Mouse (Mus musculus) limb, embryonic 12.5 days (tissue): ENCODE results near the gene Slc29a4. TPM values are rescaled to one million over a fixed set of nuclear protein-coding genes. Genes with fewer than 3 reads are reported as not detected.

ENCODE experiments used
- ATAC-seq: fragments of 200-750 bp; cut with Nextera tagmentation; 2 replicates; pipeline ENCODE4 v1.8.0; 2017; ENCODE audit warnings: low read depth, moderate TSS enrichment; ENCODE audit not compliant: insufficient number of reproducible peaks, insufficient read depth, low FRiP score, low TSS enrichment
- H3K27ac ChIP-seq: fragments of 300-500 bp; sonication (generic); 2 replicates; pipeline ENCODE4 v1.5.1; 2016; ENCODE audit warnings: mild to moderate bottlenecking, moderate library complexity
- H3K27me3 ChIP-seq: fragments of 300-500 bp; sonication (generic); 2 replicates; pipeline ENCODE4 v1.6.1; 2016; ENCODE audit warnings: mild to moderate bottlenecking, moderate library complexity
- H3K36me3 ChIP-seq: fragments of 300-500 bp; sonication (generic); 2 replicates; pipeline ENCODE4 v1.6.1; 2016; ENCODE audit warnings: mild to moderate bottlenecking, moderate library complexity
- H3K4me1 ChIP-seq: fragments of 300-500 bp; sonication (generic); replicated peaks from 2 replicates; pipeline ENCODE4 v1.6.1; 2016
- H3K4me2 ChIP-seq: fragments of 300-500 bp; sonication (generic); 2 replicates; pipeline ENCODE4 v1.6.1; 2016; ENCODE audit warnings: mild to moderate bottlenecking, moderate library complexity
- H3K4me3 ChIP-seq: fragments of 300-500 bp; sonication (generic); replicated peaks from 2 replicates; pipeline ENCODE4 v1.5.1; 2016; ENCODE audit warnings: mild to moderate bottlenecking
- H3K9ac ChIP-seq: fragments of 300-500 bp; sonication (generic); replicated peaks from 2 replicates; pipeline ENCODE4 v1.6.1; 2016; ENCODE audit warnings: mild to moderate bottlenecking, moderate library complexity
- H3K9me3 ChIP-seq: fragments of 300-500 bp; sonication (generic); 2 replicates; pipeline ENCODE4 v1.6.1; 2016; ENCODE audit warnings: mild to moderate bottlenecking, moderate library complexity
- WGBS: fragments of 180-500 bp; shearing (Covaris S2); methylation state at CpG from one replicate; pipeline ENCODE4 v1.1.7; 2016; 5-methylcytosine and 5-hydroxymethylcytosine counted together
- polyA plus RNA-seq: library from polyadenylated mRNA; unstranded; fragments of >200 nt; fragmentation: Nextera tagmentation; extraction: Ambion mirVana; gene quantifications from 2 replicates; pipeline ENCODE4 v1.2.1, GENCODE M21; 2016

Gene Slc29a4
- polyA plus RNA-seq, 1 experiment from 2014 or later: 14.8 TPM

DNA sequence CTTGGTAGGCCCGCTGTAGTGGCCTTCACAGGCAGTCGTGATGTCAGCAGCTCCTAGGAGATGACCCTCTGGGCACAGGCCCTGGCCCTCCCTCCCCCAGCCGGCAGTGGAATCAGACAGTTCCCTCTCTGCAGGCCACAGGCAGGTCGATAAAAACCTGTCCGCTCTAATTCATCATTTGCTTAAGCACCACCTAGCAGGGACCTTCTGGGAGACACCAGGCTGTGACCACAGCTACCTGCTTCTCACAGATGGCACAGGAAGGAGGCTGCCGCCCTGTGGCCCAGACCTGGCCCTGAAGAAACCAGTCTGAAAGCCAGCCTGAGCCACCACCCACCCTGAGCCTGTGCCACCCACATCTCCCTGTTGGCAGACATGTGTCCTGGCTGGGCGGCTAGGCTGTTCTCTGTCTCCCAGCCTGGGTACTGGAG lies 14.2 kb upstream of the Slc29a4 start:
- Histone ChIP-seq H3K27ac (no peak overlapping the region), H3K4me1 (no peaks in the 10 kb centered on the region), H3K4me2 (no peak overlapping the region), H3K27me3 (no peaks in the 10 kb centered on the region), H3K9me3 (peaks cover 2% of the 10 kb centered on the region; the same call in 1 of the 2 replicates), H3K9ac (no peak overlapping the region), H3K4me3 (no peak overlapping the region), H3K36me3 (no peaks in the 10 kb centered on the region)
- no peak for ATAC-seq
- 69% methylated on average over 7 of the region's 7 CpGs for WGBS

DNA sequence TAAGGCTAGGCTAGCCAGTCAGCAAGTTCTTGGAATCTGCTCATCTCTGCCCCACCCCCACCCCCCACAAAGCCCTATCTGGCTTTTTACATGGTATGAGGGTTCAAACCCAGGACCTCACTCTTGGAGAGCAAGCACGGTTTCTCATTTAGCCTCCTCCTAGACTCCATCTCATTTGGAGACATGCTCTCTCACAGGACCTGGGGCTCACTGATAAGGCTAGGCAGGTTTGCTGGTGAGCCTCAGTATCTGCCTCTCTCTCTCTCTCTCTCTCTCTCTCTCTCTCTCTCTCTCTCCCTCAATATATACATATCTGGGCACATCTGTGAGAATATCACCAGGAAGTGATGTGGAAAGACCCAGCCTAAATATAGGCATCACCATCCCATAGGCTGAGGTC lies 13.2 kb upstream of the Slc29a4 start:
- 85% methylated on average over 1 of the region's 1 CpGs for WGBS
- Histone ChIP-seq H3K27ac (no peak overlapping the region), H3K4me2 (no peak overlapping the region), H3K4me3 (no peak overlapping the region), H3K4me1 (no peaks in the 10 kb centered on the region), H3K36me3 (no peaks in the 10 kb centered on the region), H3K27me3 (no peaks in the 10 kb centered on the region), H3K9me3 (peaks cover 4% of the 10 kb centered on the region; the same call in 1 of the 2 replicates), H3K9ac (no peak overlapping the region)
- no peak for ATAC-seq

DNA sequence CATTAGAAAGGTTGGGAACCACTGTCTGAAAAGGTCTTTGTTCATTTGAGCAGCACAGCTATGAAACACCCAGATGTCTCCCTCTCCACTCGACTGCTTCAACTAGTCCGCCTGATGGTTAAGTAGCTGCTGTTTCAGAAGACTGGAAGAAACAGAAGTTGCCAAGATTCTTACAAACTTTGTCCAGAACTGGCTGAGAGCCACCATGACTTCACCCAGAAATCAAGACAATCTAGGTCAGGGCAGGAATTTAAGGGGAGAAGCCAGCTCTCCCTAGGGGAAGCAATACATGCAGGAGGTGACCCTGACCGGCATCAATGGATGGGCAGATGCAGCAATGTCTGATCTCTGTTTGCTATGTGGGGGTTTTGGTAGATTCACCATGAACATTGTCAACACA lies 10.4 kb upstream of the Slc29a4 start:
- WGBS: 85% methylated on average over 3 of the region's 3 CpGs
- Histone ChIP-seq H3K27me3 (no peaks in the 10 kb centered on the region), H3K4me3 (no peak overlapping the region), H3K27ac (no peak overlapping the region), H3K9me3 (peaks cover 4% of the 10 kb centered on the region; the same call in 1 of the 2 replicates), H3K9ac (no peak overlapping the region), H3K36me3 (no peaks in the 10 kb centered on the region), H3K4me2 (no peak overlapping the region), H3K4me1 (no peaks in the 10 kb centered on the region)
- ATAC-seq: no peak

DNA sequence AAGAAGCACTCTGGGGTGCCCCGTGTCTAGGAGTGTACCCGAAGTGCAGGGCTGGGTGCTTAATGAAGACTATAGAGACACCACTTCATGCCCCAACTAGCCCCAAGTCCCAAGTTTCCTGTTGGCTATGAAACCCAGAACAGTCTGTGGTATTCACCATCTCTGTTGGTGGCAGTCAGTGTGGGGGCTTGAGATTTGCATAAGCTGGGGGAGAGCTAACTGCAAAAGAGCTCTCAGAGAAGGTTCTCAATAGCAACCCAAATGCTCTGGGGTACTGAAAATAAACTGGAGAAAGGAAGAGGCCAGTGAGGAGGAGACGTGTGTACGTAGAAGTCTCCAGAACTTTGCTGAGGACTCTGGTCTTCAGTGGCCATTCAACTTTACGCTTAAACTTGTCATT lies 9.8 kb upstream of the Slc29a4 start:
- Histone ChIP-seq H3K27me3 (no peaks in the 10 kb centered on the region), H3K9ac (no peak overlapping the region), H3K4me3 (no peak overlapping the region), H3K27ac (no peak overlapping the region), H3K9me3 (peaks cover 4% of the 10 kb centered on the region; the same call in 1 of the 2 replicates), H3K4me1 (no peaks in the 10 kb centered on the region), H3K4me2 (no peak overlapping the region), H3K36me3 (no peaks in the 10 kb centered on the region)
- 89% methylated on average over 5 of the region's 5 CpGs for WGBS
- no peak for ATAC-seq

DNA sequence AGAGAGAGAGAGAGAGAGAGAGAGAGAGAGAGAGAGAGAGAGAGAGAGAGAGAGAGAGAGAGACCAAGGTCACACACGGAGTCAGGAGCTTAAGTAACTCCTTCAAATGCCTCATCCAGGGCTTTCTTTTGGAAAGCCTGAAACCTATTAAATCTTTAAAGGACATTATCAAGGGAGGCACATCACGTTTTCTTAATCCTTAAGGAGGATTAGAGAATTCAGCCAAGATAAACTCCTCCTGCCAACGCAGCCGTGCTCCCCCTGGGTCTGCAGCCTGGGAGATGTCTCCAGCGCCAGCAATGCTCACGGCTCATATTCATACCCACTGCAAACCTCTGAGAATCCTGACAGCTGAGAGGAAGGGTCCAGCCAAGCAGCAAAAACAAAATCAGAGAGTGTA lies 3.4 kb upstream of the Slc29a4 start:
- WGBS: 62% methylated on average over 6 of the region's 6 CpGs
- no peak for ATAC-seq
- Histone ChIP-seq H3K4me3 (no peak overlapping the region), H3K4me1 (no peaks in the 10 kb centered on the region), H3K27ac (no peak overlapping the region), H3K9me3 (no peaks in the 10 kb centered on the region), H3K27me3 (no peaks in the 10 kb centered on the region; the same call in 1 of the 2 replicates), H3K9ac (no peak overlapping the region), H3K4me2 (no peak overlapping the region), H3K36me3 (no peaks in the 10 kb centered on the region)

DNA sequence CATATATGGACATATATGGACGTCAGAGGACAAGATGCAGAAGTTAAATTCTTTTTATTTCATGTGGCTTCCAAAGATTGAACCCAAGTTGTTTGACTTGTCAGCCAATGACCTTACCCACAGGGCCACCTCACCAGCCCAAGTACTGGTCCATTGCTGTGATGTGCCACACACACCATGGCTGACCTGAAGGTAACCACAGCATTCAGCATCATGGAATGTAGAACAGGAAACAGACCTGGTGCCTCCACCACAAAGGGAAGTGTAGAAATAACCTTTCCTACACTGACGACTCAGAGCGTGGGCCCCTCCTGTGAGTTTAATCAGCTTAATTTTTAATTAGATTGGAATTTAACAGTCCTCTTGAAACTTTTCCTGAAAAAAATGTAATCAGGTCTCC lies 2.0 kb upstream of the Slc29a4 start:
- Histone ChIP-seq H3K27me3 (no peaks in the 10 kb centered on the region; the same call in 1 of the 2 replicates), H3K4me2 (no peak overlapping the region), H3K4me3 (no peak overlapping the region), H3K27ac (no peak overlapping the region), H3K36me3 (no peaks in the 10 kb centered on the region), H3K9me3 (no peaks in the 10 kb centered on the region), H3K4me1 (no peaks in the 10 kb centered on the region), H3K9ac (no peak overlapping the region)
- 86% methylated on average over 3 of the region's 3 CpGs for WGBS
- no peak for ATAC-seq

DNA sequence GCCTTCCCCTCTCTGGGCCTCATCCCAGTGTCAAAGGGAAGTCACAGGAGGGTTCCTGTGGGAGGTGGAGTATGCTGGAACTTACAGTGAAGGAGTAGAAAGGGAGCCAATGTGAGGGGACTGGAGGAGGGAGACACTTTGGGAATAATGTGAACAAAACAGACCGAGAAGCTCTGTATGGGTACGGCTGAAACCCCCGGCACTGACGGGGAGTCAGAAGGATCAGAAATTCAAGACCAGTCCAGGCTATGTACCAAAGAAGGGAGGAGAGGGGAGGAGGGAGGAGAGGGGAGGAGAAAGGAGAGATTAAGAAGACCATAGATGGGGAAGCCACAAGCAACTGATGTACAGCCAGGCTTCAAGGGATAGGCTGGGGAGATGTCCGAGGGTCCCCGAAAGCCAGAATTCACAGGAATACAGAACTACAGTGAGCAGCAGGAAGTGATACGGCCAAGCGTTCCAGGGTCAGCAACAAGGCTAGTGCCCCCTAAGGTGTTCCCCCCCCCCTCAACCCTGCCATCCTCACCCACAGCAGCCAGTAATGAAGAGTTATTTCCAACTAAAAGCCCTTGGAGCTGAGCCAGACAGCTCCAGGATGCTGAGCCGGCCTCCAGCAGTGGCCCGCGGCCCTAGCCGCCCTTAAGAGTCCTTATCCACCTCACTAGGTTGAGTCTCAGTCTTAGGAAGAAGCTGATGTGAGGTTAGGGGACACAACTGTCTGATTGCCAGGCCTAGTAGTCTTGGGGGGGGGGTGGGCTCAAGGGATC lies 842 bp downstream of the Slc29a4 start:
- Histone ChIP-seq H3K9ac (no peak overlapping the region), H3K27me3 (no peaks in the 10 kb centered on the region; the same call in 1 of the 2 replicates), H3K27ac (no peak overlapping the region), H3K9me3 (no peaks in the 10 kb centered on the region), H3K4me1 (no peaks in the 10 kb centered on the region), H3K4me2 (no peak overlapping the region), H3K4me3 (no peak overlapping the region), H3K36me3 (no peaks in the 10 kb centered on the region)
- ATAC-seq: no peak
- WGBS: 75% methylated on average over 12 of the region's 12 CpGs

DNA sequence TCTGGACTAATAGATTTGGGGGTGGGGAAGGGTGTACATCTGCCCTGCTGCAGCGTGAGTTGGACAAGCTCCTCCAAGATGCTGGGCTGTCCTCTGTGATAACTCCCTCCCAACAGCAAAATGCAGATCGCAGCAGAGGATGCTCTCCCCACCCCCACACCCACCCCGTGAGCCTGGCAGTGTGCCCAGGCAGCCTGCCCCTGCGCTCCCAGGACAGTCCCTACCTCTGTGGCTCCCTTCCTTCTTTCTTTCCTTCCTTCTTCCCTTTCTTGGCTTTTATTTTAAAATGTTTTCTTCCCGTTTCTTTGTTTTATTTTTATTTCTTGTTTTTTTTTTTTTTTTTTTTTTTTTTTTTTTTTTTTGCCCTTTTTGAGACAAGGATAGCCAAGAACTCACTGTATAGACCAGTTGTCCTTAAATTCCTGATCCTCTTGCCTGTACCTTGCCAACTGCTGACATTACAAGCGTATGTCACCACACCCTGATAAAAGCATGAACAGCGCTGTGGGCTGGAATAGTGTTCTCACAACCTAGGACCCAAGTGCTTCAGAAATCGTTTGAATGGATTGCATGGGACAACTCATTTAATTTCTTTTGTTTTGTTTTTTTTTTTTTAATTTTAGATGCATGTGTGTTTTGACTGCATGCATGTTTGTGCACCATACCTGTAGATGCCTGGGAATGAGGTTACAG lies 1.6 kb downstream of the Slc29a4 start:
- H3K27ac ChIP-seq: no peak overlapping the region
- H3K9me3 ChIP-seq: no peaks in the 10 kb centered on the region
- no peak overlapping the region for H3K9ac ChIP-seq
- no peaks in the 10 kb centered on the region for H3K4me1 ChIP-seq
- H3K4me2 ChIP-seq: no peak overlapping the region
- H3K36me3 ChIP-seq: no peaks in the 10 kb centered on the region
- WGBS: 67% methylated on average over 8 of the region's 8 CpGs
- ATAC-seq: no peak
- no peak overlapping the region for H3K4me3 ChIP-seq
- H3K27me3 ChIP-seq: peaks cover 4% of the 10 kb centered on the region; the same call in 1 of the 2 replicates

DNA sequence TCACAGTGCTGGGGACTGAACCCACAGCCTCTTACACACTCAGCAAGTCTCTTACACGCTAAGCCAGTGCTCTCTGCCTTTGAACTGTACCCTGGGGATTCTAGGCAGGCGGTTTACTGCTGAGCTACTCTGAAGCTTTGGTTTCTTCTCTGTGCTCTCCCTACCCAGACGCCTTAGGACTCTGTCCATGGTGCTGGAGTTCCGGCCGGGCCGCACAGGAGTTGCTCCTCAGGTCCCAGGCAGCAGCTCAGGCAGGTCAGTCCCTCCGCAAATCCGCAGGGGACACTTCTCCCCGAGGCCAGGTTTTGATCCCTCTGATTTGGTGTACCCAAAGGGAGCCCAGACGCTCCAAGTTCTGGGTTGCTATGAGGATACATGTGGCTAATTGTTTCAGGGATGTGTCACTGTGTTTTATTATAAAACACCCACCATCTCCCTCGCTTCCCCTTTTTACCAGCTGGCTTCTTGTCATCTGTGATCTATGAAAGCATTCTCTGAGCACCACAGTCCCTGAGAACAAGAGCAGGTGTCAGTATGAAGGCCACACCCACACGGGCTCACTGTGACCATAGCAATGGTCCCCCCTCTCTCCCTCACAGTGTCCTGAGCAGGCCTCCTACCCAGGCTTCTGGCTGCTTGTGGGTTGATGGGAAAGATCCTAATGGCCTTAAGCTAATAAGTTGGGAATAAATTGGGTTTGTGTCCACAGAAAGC lies 2.5 kb downstream of the Slc29a4 start:
- Histone ChIP-seq H3K36me3 (no peaks in the 10 kb centered on the region), H3K4me2 (no peak overlapping the region), H3K27ac (no peak overlapping the region), H3K4me1 (no peaks in the 10 kb centered on the region), H3K9me3 (no peaks in the 10 kb centered on the region), H3K4me3 (no peak overlapping the region), H3K9ac (no peak overlapping the region), H3K27me3 (peaks cover 4% of the 10 kb centered on the region; the same call in 1 of the 2 replicates)
- no peak for ATAC-seq
- 12% methylated on average over 12 of the region's 12 CpGs for WGBS

DNA sequence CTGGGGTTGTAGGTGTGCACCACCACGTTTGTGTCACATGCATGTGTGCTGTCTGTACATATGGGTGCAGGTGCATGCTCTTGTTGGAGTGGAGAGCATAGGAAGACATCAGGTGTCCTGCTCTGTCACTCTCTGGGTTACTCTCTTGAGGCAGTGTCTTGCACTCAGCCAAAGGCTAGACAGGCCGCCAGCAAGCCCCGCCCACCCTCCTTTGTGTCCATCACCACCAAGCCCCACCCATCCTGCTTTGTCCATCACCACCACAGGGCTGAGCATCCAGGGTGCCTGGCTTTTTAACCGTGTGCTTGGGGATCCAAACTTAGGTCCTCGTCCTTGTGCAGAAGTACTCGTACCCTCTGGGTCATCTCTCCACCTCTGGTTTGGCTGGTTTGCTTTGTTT lies 3.9 kb downstream of the Slc29a4 start:
- H3K4me1 ChIP-seq: 0 out of 2 replicates have a peak, but pooled peaks cover 2% of the 10 kb centered on the region
- no peak overlapping the region for H3K9ac ChIP-seq
- H3K4me3 ChIP-seq: no peak overlapping the region
- H3K4me2 ChIP-seq: no peak overlapping the region
- no peaks in the 10 kb centered on the region for H3K9me3 ChIP-seq
- no peaks in the 10 kb centered on the region for H3K36me3 ChIP-seq
- 37% methylated on average over 6 of the region's 6 CpGs for whole genome bisulfite sequencing
- ATAC-seq: no peak
- H3K27ac ChIP-seq: no peak overlapping the region
- peaks cover 18% of the 10 kb centered on the region for H3K27me3 ChIP-seq

DNA sequence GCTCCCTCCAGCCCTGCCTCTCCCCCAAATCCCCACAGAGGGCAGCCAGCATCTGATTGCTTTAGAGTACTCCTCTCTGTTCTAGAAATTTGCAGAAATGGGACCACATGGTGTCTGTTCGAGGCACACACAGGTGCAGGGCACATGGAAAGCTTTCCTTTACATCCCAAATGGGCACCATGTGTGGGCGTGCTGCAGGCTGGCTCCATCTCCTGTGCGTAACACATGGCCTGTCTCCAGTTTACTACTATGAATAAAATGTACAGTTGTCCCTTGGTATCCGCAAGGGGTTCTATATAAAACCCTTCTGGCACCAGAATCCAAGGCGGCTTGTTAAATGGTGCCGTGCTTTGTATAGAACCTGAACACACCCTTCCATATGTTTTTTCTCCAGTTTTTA lies 4.6 kb downstream of the Slc29a4 start:
- Histone ChIP-seq H3K27me3 (peaks cover 24% of the 10 kb centered on the region), H3K4me3 (no peak overlapping the region), H3K36me3 (no peaks in the 10 kb centered on the region), H3K9me3 (no peaks in the 10 kb centered on the region), H3K4me2 (no peak overlapping the region), H3K4me1 (peaks cover 5% of the 10 kb centered on the region), H3K27ac (no peak overlapping the region), H3K9ac (no peak overlapping the region)
- ATAC-seq: no peak
- 56% methylated on average over 6 of the region's 6 CpGs for WGBS
